Mouse (Mus musculus) testis, adult 2 months (tissue): ENCODE data around the gene Car12. TPM values are rescaled to one million over a fixed set of nuclear protein-coding genes. Genes with fewer than 3 reads are reported as not detected.

Experiments used
- H3K27ac ChIP-seq: fragments of 200-500 bp; 2 replicates; pipeline ENCODE4 v1.5.1; 2012; ENCODE audit warnings: low read depth, low read length; ENCODE audit not compliant: control insufficient read depth, insufficient read depth
- H3K27me3 ChIP-seq: fragments of 200-500 bp; 2 replicates; pipeline ENCODE4 v1.6.1; 2012; ENCODE audit warnings: mild to moderate bottlenecking, low read length, moderate library complexity; ENCODE audit not compliant: control insufficient read depth, insufficient read depth
- H3K36me3 ChIP-seq: fragments of 200-500 bp; 2 replicates; pipeline ENCODE4 v1.6.1; 2012; ENCODE audit warnings: mild to moderate bottlenecking, low read length; ENCODE audit not compliant: control insufficient read depth, insufficient read depth
- H3K4me1 ChIP-seq: fragments of 200-500 bp; 2 replicates; pipeline ENCODE4 v1.6.1; 2012; ENCODE audit warnings: low read length; ENCODE audit not compliant: control insufficient read depth, insufficient read depth
- H3K4me3 ChIP-seq: fragments of 200-500 bp; 2 replicates; pipeline ENCODE4 v1.5.1; 2012; ENCODE audit warnings: low read depth, mild to moderate bottlenecking, low read length, moderate library complexity, mixed read lengths; ENCODE audit not compliant: control insufficient read depth
- CTCF ChIP-seq: fragments of 200-500 bp; IDR thresholded peaks from 2 replicates; pipeline ENCODE4 v1.5.1; 2012; ENCODE audit warnings: low read depth, mild to moderate bottlenecking, inconsistent platforms, low read length, moderate library complexity; ENCODE audit not compliant: control insufficient read depth, insufficient read depth, insufficient replicate concordance
- POLR2A ChIP-seq: fragments of 200-500 bp; IDR thresholded peaks from 2 replicates; pipeline ENCODE4 v1.6.1; 2012; ENCODE audit warnings: low read depth, mild to moderate bottlenecking, inconsistent platforms, low read length, moderate library complexity; ENCODE audit not compliant: control insufficient read depth
- polyA plus RNA-seq: library from polyadenylated mRNA; depleted of rRNA; stranded (reverse); fragments of >200 nt; gene quantifications from 2 replicates; pipeline ENCODE4 v1.2.3, GENCODE M21; 2012

The Car12 gene
- polyA plus RNA-seq, 1 experiment = 1.5 TPM

DNA sequence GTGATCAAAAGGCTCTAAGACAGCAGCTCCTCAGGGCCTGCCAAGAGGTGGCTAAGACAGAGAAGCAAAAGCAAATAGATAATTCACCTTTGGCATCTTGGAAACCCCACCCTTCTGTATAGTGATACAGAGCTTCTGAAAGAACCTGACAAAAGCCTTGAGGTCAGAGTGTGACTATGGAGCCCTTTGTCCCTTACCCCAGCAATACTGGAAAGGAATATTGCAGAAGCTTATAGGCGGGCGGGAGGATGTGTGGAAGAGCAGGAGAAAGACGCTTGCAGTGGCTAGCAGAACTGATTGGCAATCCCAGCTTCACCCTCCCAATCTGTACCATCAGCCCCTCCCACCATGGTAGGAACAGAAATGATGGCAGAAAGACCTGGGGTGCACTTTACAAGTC lies 22.5 kb downstream of the Car12 start:
- H3K4me1 ChIP-seq = no peaks in the 10 kb centered on the region
- TF ChIP-seq CTCF (no peak), POLR2A (no peak)
- H3K36me3 ChIP-seq = no peaks in the 10 kb centered on the region
- no peaks in the 10 kb centered on the region for H3K27me3 ChIP-seq
- no peak overlapping the region for H3K27ac ChIP-seq
- no peak overlapping the region for H3K4me3 ChIP-seq

DNA sequence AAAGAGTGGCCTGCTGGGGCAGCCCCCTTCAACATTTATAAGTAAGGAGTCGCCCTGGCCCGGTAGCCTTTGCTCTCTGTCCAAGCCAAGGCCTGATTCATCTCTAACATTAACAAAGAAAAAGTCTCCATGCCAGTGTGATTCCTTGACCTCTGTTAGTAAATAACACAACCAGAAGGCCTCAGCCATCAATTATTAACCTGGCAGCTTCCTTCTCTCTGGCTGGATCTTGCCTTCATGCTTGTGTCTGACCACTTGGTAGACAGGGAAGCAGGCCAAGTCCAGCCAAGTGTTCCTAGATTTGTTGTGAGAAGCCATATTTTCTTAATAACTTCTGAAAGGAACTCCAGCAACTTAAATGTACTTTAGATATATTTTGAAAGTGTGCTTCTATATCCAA lies 23.1 kb downstream of the Car12 start:
- H3K27ac ChIP-seq = no peak overlapping the region
- no peaks in the 10 kb centered on the region for H3K36me3 ChIP-seq
- H3K4me1 ChIP-seq = no peaks in the 10 kb centered on the region
- H3K27me3 ChIP-seq = no peaks in the 10 kb centered on the region
- TF ChIP-seq CTCF (no peak), POLR2A (no peak)
- H3K4me3 ChIP-seq = no peak overlapping the region

DNA sequence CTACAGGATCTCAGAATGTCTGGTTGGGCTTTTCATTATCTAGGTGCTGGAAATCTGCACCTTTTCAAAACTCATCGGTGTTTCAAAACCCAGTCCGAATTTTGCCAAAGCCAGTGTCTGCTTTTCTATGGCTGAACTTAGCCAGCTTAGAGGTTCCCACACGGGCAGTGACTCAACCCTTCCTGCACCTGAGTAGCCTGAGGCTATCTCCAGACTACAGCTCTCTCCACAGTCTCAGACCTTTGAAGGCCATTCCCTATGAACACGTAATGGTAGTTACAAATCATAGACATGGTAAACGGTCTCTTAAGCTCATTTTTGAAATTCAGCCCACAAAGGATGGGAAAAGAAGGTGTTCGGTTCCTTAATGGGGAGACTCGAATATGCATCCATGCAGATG lies 26.0 kb downstream of the Car12 start:
- no peaks in the 10 kb centered on the region for H3K36me3 ChIP-seq
- no peak for TF ChIP-seq CTCF
- TF ChIP-seq POLR2A = no peak

DNA sequence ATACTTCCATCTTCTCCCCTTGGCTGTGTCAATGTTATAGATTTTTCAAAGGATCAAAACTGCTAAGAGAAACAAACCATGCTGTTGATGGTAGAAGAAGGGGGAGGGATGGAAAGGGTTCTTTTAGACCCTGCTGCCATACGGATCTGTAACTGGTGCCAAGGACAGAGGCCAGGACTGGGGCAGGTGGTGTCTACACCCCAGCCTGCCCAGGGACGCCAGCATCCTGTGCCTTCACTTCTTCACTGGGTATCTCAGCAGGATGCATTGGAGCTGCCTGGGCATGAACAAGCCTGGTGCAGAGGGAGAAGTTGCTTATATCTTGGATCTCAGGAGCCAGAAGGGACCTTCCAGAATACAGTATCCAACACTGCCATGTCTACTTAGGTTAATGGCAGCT lies 31.0 kb downstream of the Car12 start:
- peaks cover 5% of the 10 kb centered on the region for H3K4me1 ChIP-seq
- H3K27me3 ChIP-seq = no peaks in the 10 kb centered on the region
- H3K4me3 ChIP-seq = no peak overlapping the region
- no peak overlapping the region for H3K27ac ChIP-seq
- H3K36me3 ChIP-seq = no peaks in the 10 kb centered on the region
- TF ChIP-seq CTCF (no peak), POLR2A (no peak)

More for the DNA sequence above, 26.0 kb downstream of the Car12 start:
- Histone ChIP-seq H3K27me3 (no peaks in the 10 kb centered on the region), H3K4me3 (no peak overlapping the region), H3K27ac (no peak overlapping the region), H3K4me1 (no peaks in the 10 kb centered on the region)

DNA sequence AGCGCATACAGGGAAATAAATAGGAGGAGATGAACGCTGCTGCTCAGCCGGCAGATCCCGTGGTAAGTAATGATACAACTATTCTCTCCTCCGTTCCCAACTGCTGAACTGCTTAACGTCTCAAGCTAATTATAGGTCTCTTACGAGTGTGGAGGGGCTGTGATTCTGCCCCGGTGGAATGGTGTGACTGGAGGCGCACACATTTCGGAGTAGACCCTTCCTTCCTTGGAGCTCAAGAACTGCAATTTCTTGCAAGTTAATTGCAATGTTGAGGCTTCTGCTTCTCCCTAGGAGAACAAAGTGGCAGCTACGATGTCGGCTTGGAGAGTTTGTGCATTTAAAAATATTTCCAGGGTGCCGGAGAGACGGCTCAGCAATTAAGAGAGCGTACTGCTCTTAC lies 34.9 kb downstream of the Car12 start:
- Histone ChIP-seq H3K27me3 (no peaks in the 10 kb centered on the region), H3K27ac (no peak overlapping the region), H3K4me3 (no peak overlapping the region), H3K4me1 (peaks cover 5% of the 10 kb centered on the region), H3K36me3 (no peaks in the 10 kb centered on the region)
- TF ChIP-seq POLR2A (no peak), CTCF (no peak)

DNA sequence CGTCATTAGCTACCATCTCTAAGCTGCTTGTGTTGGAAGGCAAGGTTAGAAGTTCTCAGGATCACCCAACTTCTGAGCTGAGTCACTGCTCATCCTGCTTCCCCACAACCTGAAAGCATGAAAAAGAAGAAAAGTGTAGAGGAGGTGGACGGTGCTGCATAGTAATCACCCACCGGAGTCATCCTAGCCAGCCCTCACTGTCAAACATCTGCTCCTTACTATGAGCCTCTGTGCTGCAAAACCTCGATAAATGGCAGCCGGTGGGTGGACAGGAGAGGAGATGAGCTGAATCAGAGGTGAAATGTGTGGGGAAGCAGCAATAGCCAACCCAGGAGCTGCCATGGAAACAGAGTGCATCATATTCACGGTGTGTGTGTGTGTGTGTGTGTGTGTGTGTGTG lies 39.4 kb downstream of the Car12 start:
- TF ChIP-seq POLR2A (no peak), CTCF (no peak)

DNA sequence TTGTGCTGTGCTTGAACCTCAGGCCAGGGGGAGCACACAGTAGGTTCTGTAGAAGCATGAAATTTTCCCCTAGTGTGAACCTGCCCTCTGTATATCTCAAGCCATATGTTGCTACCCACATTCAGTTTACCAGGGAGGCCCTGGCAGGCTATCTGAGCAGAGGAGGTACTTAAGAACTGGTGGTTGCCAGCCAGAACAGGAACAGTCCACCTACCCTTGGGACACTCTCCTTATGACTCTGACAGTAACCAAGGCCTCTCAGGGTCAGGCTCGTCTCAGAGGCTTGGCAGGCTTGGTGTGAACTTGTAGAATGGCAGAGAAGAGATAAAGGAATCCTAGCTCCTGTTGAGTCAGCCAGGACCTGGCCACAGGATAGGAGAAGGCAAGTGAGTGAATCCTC lies 47.5 kb downstream of the Car12 start:
- H3K27me3 ChIP-seq = no peaks in the 10 kb centered on the region
- H3K4me1 ChIP-seq = no peaks in the 10 kb centered on the region
- TF ChIP-seq CTCF (no peak), POLR2A (no peak)
- no peaks in the 10 kb centered on the region for H3K36me3 ChIP-seq
- H3K4me3 ChIP-seq = no peak overlapping the region
- no peak overlapping the region for H3K27ac ChIP-seq

More for the DNA sequence above, 39.4 kb downstream of the Car12 start:
- H3K27ac ChIP-seq = no peak overlapping the region
- peaks cover 5% of the 10 kb centered on the region for H3K4me1 ChIP-seq
- no peak overlapping the region for H3K4me3 ChIP-seq
- no peaks in the 10 kb centered on the region for H3K36me3 ChIP-seq
- no peaks in the 10 kb centered on the region for H3K27me3 ChIP-seq

DNA sequence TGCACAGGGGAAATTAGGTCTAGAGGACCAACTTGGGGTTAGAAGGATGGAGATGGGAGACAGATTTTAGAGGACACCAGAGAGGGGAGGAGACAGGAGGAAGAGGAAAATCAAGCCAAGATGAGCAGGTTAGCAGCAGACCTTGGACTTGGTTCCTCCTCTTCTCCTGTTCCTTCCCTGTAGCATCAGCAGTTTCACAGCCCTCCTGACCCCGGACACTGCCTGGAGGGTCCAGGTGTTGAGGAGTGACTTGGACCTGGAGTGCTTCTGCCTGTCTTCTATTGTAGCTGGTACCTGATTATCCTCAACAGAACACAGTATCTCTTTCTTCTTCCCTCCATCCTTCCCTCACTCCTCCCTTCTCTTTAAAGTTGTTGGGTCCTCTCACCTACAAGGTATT lies 55.2 kb downstream of the Car12 start:
- Histone ChIP-seq H3K27me3 (no peaks in the 10 kb centered on the region), H3K4me3 (peak overlapping the region; percentile 65), H3K27ac (no peak overlapping the region), H3K36me3 (no peaks in the 10 kb centered on the region), H3K4me1 (no peaks in the 10 kb centered on the region)
- TF ChIP-seq CTCF (no peak), POLR2A (no peak)
